Mouse (Mus musculus) bone marrow, adult 2 months (tissue): Measurements from ENCODE around the gene Mapk9. TPM values are rescaled to one million over a fixed set of nuclear protein-coding genes. Genes with fewer than 3 reads are reported as not detected.

Source experiments
- H3K27ac ChIP-seq: fragments of 200-500 bp; 2 replicates; pipeline ENCODE4 v1.5.1; 2012; ENCODE audit warnings: low read depth, mild to moderate bottlenecking, control low read depth, inconsistent platforms, low read length; ENCODE audit not compliant: control insufficient read depth, poor library complexity, insufficient read depth
- H3K4me1 ChIP-seq: fragments of 200-500 bp; 2 replicates; pipeline ENCODE4 v1.6.1; 2011; ENCODE audit warnings: low read length; ENCODE audit not compliant: control insufficient read depth, insufficient read depth
- H3K4me3 ChIP-seq: fragments of 200-500 bp; replicated peaks from 2 replicates; pipeline ENCODE3; 2011; ENCODE audit warnings: mild to moderate bottlenecking, low read depth, low read length, control low read depth; ENCODE audit not compliant: control insufficient read depth
- CTCF ChIP-seq: fragments of 200-500 bp; IDR thresholded peaks from 2 replicates; pipeline ENCODE4 v1.5.1; 2011; ENCODE audit warnings: low read length, control low read depth; ENCODE audit not compliant: control insufficient read depth, insufficient read depth
- POLR2A ChIP-seq: fragments of 200-500 bp; IDR thresholded peaks from 2 replicates; pipeline ENCODE4 v1.6.1; 2011; ENCODE audit warnings: low read depth, mild to moderate bottlenecking, control low read depth, low read length, borderline replicate concordance; ENCODE audit not compliant: control insufficient read depth
- WGBS: fragments of 180-500 bp; shearing (Covaris S2); methylation state at CpG from one replicate; pipeline ENCODE4 v1.1.7; 2018; 5-methylcytosine and 5-hydroxymethylcytosine counted together
- polyA plus RNA-seq: library from polyadenylated mRNA; stranded (reverse); fragments of >200 nt; gene quantifications from 2 replicates; pipeline ENCODE4 v1.2.4, GENCODE M21; 2011; ENCODE audit warnings: low replicate concordance; ENCODE audit not compliant: missing spikeins, insufficient read depth, insufficient read length

The Mapk9 gene
- polyA plus RNA-seq, 1 experiment = 15.2 TPM

- Histone ChIP-seq H3K4me1 (no peaks in the 10 kb centered on the region; the same call in 1 of the 2 replicates), H3K27ac (no peak overlapping the region), H3K4me3 (no peak overlapping the region)
- TF ChIP-seq POLR2A = no peak
- TF ChIP-seq CTCF = no peak
- WGBS = 43% methylated on average over 6 of the region's 6 CpGs
Measured at GRCm38 (mm10) chr11:49919304-49919703, 72.8 kb downstream of the Mapk9 start.

GRCm38 (mm10) chr11:49923539-49923938 lies 77.0 kb downstream of the Mapk9 start:
- H3K4me3 ChIP-seq = no peak overlapping the region
- H3K4me1 ChIP-seq = no peaks in the 10 kb centered on the region; the same call in 1 of the 2 replicates
- WGBS = 90% methylated on average over 9 of the region's 9 CpGs
- no peak for TF ChIP-seq CTCF
- TF ChIP-seq POLR2A = no peak
- H3K27ac ChIP-seq = no peak overlapping the region

GRCm38 (mm10) chr11:49926183-49926582 lies 79.6 kb downstream of the Mapk9 start:
- H3K27ac ChIP-seq = no peak overlapping the region
- no peaks in the 10 kb centered on the region; the same call in 1 of the 2 replicates for H3K4me1 ChIP-seq
- no peak for TF ChIP-seq POLR2A
- TF ChIP-seq CTCF = no peak
- no peak overlapping the region for H3K4me3 ChIP-seq
- WGBS = 64% methylated on average over 7 of the region's 7 CpGs

GRCm38 (mm10) chr11:49927169-49927568 lies 80.6 kb downstream of the Mapk9 start:
- WGBS = 41% methylated on average over 4 of the region's 4 CpGs
- no peak overlapping the region for H3K27ac ChIP-seq
- no peak overlapping the region for H3K4me3 ChIP-seq
- no peaks in the 10 kb centered on the region; the same call in 1 of the 2 replicates for H3K4me1 ChIP-seq
- TF ChIP-seq CTCF (no peak), POLR2A (no peak)

- 83% methylated on average over 6 of the region's 6 CpGs for WGBS
- H3K27ac ChIP-seq = no peak overlapping the region
Measured at GRCm38 (mm10) chr11:49927670-49928069, 81.1 kb downstream of the Mapk9 start.

GRCm38 (mm10) chr11:49931037-49931625 lies 84.6 kb downstream of the Mapk9 start:
- Histone ChIP-seq H3K4me3 (no peak overlapping the region), H3K4me1 (no peaks in the 10 kb centered on the region; the same call in 1 of the 2 replicates), H3K27ac (no peak overlapping the region)
- 63% methylated on average over 5 of the region's 5 CpGs for WGBS
- TF ChIP-seq CTCF (no peak), POLR2A (no peak)

More at GRCm38 (mm10) chr11:49927670-49928069, 81.1 kb downstream of the Mapk9 start:
- Histone ChIP-seq H3K4me3 (no peak overlapping the region), H3K4me1 (no peaks in the 10 kb centered on the region; the same call in 1 of the 2 replicates)
- TF ChIP-seq POLR2A (no peak), CTCF (no peak)

- TF ChIP-seq POLR2A = no peak
- H3K4me1 ChIP-seq = no peaks in the 10 kb centered on the region
- 26% methylated on average over 7 of the region's 7 CpGs for WGBS
- H3K27ac ChIP-seq = no peak overlapping the region
- no peak overlapping the region for H3K4me3 ChIP-seq
Measured at GRCm38 (mm10) chr11:49931853-49932252, 85.3 kb downstream of the Mapk9 start.

- no peaks in the 10 kb centered on the region for H3K4me1 ChIP-seq
Measured at GRCm38 (mm10) chr11:49933811-49934210, 87.3 kb downstream of the Mapk9 start.

GRCm38 (mm10) chr11:49934322-49934721 lies 87.8 kb downstream of the Mapk9 start:
- H3K4me1 ChIP-seq = no peaks in the 10 kb centered on the region
- H3K27ac ChIP-seq = no peak overlapping the region
- WGBS = 82% methylated on average over 10 of the region's 10 CpGs
- H3K4me3 ChIP-seq = no peak overlapping the region
- TF ChIP-seq POLR2A (no peak), CTCF (no peak)

More at GRCm38 (mm10) chr11:49933811-49934210, 87.3 kb downstream of the Mapk9 start:
- Histone ChIP-seq H3K27ac (no peak overlapping the region), H3K4me3 (no peak overlapping the region)
- WGBS = 59% methylated on average over 1 of the region's 1 CpGs
- TF ChIP-seq CTCF (no peak), POLR2A (no peak)

Other genes starting within 250 kb of the Mapk9 start
- 4.3 and 4.9 TPM in 2 replicates for gene Flt4, start 237.5 kb upstream of the Mapk9 start, polyA plus RNA-seq
- 2.1 TPM in 1 of 2 replicates, not detected in the other for gene Scgb3a1, start 183.1 kb upstream of the Mapk9 start, polyA plus RNA-seq
- gene Cnot6, start 134.0 kb upstream of the Mapk9 start, polyA plus RNA-seq = 19.7 and 20.2 TPM in 2 replicates
- gene Gfpt2, start 52.6 kb upstream of the Mapk9 start, polyA plus RNA-seq = 3.2 TPM in 1 of 2 replicates, not detected in the other
- not detected in 2 replicates for gene Rasgef1c, start 55.1 kb downstream of the Mapk9 start, polyA plus RNA-seq
- 12.9 and 33.0 TPM in 2 replicates for gene Rnf130, start 178.6 kb downstream of the Mapk9 start, polyA plus RNA-seq